In genomic region chr2:125749330-125749729, GRCm38 (mm10) we compare ENCODE assay signal across 15 mouse cellular contexts. TPM values are rescaled to one million over a fixed set of nuclear protein-coding genes. Genes with fewer than 3 reads are reported as not detected.
DNase-seq lines count a peak whose midpoint lies in the region; ATAC-seq lines count a peak whose summit lies in the region.
"Had no signal": no experiment of that assay in that cellular context is flagged by ENCODE, and none has a peak within 500 bp of the region (broad histone marks: within the 10 kb centered on the region; RNA-seq: fewer than 3 reads in every experiment).

No protein-coding gene starts in this region.

- DNase-seq in frontal cortex, postnatal 14 days (ENCODE audit: low spot score in 2 of 2): no peak
- peak; percentile 34 for DNase-seq in layer of hippocampus, adult 9-11 months
- no peak for DNase-seq in layer of hippocampus, adult 8-10 months (ENCODE audit: low spot score in 2 of 2)
- no peak for DNase-seq in urinary bladder, postnatal 14 days (ENCODE audit: low spot score)
- DNase-seq: adrenal gland, adult 2 months; adrenal gland, postnatal 10 days; adrenal gland, postnatal 25 days; cerebellum, adult 11-12 months; cerebellum, adult 2 months; cerebellum, adult 9-10 months; cerebellum, postnatal 10 days; cerebellum, postnatal 25 days had no signal

- peak; percentile 59 for ATAC-seq in frontal cortex, adult (ENCODE audit: low TSS enrichment)
- ATAC-seq: forebrain, embryonic 14.5 days; forebrain, embryonic 16.5 days had no signal

RNA-seq across cellular contexts. Expression of gene Shc4, which starts 25.4 kb away (rescaled TPM):
- total RNA-seq in layer of hippocampus, adult 8-10 months (2022): 1 to 10 TPM; 4.9 to 6.3 (median 5.3) TPM

RNA-seq across cellular contexts. Expression of gene Secisbp2l, which starts 33.3 kb away (rescaled TPM):
- total RNA-seq in layer of hippocampus, adult 8-10 months (2022): 10 to 100 TPM; 91.9 to 95.3 (median 94.9) TPM
